Mouse (Mus musculus): ENCODE measurements around the gene Casz1.

Casz1 gene

DNA sequence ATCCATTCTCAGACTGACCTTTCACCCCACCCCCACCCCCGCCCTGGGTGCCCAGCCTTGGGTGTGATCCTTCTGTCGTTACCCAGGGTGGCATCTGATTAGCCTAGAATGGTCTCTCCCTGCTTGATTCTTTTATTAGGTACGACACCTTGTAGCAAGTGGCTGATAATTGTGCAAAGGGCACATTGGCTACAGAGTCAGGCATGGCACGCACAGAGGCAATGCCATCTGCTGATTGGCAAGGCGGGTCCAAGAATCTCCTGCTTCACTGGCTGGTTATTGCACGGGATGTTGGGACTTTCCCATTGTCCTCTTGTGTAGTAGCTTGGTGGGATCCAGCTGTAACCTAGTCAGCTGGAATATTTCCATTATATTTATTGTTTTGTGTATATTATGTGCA, 33.4 kb downstream of the Casz1 start:
- DNase-seq (ENCODE audit: extremely low read depth, insufficient read length, low spot score), result no peak

DNA sequence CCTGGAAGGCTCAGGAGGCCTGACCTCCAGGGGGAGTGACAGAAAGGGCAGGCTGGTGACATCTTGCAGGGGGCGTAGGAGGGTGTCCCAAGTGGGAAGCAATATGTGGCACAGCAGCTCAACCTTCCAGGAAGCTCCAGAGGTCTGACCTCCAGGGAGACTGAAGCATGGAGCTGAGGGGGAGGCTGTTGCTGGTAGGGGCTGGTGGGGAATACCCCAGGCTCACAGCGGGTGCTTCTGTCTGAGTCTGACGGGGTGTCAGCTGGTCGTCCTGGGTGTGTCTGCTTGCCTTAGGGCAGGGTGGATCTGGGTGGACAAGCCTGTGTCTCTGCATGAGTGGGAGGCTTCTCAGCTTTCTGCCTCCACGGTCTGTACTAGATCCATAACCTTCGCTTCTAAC, 38.1 kb downstream of the Casz1 start:
- DNase-seq (ENCODE audit: extremely low read depth, insufficient read length, low spot score), result no peak

- DNase-seq (ENCODE audit: extremely low read depth, insufficient read length, low spot score), result no peak
These were observed 40.7 kb downstream of the Casz1 start for GRCm38 (mm10) chr4:148844921-148845320.

DNA sequence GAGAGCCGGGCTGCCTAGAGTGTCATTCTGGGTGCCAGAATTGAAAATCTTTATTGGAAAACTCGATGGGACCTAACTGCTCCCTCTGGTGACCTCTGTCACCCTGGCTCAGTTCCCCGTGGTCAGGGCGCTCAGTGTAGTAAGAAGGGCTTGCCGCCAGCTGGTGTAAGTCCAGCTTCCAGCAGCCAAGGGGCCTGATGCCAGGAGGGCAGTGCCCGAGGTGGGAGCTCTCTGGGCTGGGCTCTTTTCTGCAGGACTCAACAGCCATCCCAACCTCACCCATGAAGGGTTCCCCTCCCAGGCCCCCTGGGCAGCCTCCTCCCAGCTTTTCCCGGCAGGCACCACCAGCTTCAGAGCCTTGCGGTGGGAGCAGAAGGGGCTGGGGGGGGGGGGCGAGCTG, 42.0 kb downstream of the Casz1 start:
- DNase-seq (ENCODE audit: extremely low read depth, insufficient read length, low spot score), result peak; percentile 32

GRCm38 (mm10) chr4:148846724-148847123, 42.5 kb downstream of the Casz1 start:
- DNase-seq (ENCODE audit: extremely low read depth, insufficient read length, low spot score), result no peak

DNA sequence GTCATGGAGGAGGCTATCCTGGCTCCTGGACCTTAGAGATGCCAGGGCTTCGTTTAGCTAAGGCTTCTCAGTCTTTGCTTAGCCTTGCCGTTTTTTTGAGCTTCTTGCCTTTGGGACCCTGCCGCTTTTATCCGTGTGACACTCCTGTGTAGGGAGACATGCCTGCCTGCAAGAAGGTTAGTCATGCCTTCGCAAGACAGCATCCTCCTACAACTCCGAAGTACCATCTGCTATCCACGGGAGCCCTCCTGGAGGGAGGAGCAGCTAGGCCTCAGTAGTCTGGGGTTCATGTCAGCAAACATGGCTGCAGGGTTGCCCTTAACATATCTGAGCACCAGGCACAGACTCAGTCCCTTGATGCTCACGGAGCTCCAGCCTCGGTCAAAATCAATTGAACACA, 43.4 kb downstream of the Casz1 start:
- DNase-seq (ENCODE audit: extremely low read depth, insufficient read length, low spot score), result no peak

- no peak for DNase-seq (ENCODE audit: extremely low read depth, insufficient read length, low spot score)
These were observed 45.2 kb downstream of the Casz1 start for GRCm38 (mm10) chr4:148849437-148849836.

GRCm38 (mm10) chr4:148853057-148853456, 48.8 kb downstream of the Casz1 start:
- no peak for DNase-seq (ENCODE audit: extremely low read depth, insufficient read length, low spot score)

GRCm38 (mm10) chr4:148854093-148854492, 49.9 kb downstream of the Casz1 start:
- no peak for DNase-seq (ENCODE audit: extremely low read depth, insufficient read length, low spot score)

DNA sequence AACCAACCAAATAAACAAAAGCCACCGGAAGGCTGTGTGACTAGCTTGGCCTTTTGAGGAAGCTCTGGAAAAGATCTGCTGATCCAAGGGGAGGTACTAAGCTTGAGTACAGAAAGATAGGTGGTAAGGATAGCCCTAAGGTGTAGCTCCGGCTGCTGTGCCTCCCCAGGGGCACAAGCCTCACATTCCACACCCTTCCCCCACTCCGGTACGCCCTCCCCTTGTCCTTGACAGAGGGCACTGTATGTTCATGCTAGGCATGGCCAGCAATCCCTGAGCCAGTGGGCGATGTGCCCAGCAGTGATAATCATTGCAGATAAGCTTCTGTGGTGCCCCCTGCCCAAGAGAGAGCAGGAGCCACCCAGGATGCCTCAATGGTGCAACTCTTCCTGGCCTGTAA, 51.3 kb downstream of the Casz1 start:
- no peak for DNase-seq (ENCODE audit: extremely low read depth, insufficient read length, low spot score)

GRCm38 (mm10) chr4:148856216-148856615, 52.0 kb downstream of the Casz1 start:
- DNase-seq (ENCODE audit: extremely low read depth, insufficient read length, low spot score), result no peak

DNA sequence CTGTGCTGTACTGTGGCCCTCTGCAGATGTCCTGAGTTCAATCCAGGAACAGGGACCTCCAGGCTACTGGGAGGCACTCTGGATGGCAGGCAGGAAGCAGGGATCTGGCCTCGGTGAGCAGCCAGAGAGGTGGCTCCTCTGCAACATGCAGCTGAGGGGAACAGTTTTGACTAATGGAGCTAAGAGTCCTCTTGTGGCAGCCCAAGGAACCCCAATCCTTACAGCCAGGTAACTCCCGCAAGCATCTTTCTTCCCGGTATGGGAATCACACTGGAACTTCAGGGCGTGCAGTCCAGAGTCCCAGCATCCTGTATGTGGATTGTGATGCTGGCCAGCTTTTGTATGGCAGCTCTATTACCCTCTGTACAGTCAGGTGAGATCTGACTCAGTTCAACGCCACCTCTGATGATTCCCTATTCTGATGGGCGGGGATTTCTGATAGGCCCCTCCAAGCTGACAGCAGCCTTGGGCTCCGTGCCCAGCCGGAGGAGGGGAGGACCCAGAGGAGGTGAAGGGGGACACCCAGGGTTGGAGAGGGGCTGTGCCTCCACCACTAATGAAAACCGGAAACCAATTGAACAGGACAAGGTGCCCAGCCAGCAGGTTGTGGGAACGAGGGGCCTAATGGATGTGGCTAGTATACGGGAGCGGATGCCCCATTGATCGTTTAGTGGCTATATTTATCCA, 53.3 kb downstream of the Casz1 start:
- DNase-seq (ENCODE audit: extremely low read depth, insufficient read length, low spot score), result no peak

DNA sequence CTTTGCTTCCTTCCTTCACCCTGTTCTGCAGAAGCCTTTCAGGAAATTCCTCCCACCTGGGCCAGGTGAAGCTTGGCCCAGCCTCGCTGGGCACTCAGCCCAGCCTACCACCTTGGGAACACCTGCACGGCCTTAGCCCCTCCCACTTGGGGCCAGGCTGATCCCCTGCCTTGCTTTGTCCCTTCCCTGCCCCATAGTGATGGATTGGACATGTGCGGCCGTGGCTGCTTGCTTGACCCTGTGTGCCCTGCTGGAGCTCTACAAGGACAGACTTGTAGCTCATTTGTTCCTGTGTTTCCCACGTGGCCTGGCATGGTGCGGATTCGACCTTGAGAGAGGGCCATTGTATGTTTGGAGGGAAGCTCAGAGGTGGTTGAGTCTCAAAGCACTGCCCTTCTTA, 54.0 kb downstream of the Casz1 start:
- no peak for DNase-seq (ENCODE audit: extremely low read depth, insufficient read length, low spot score)

DNA sequence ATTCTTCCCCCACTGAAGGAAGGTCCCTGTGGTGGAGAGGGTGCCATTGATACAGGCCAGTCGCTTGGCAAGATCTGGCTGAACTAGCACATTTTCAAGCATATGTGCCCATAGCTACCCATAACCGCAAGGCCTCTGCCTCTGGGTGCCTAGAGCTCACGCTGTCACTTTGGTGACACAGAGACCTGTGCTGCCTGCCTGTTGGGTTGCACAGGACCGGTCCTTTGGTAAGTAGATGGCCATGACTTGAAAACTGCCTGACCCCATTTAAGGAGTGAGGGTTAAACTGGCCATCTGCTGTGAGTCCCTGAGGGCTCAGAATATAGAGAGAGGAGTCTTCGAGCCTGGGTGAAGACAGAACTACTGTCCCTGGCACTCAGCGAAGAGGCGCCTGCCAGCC, 55.2 kb downstream of the Casz1 start:
- DNase-seq (ENCODE audit: extremely low read depth, insufficient read length, low spot score), result no peak

DNA sequence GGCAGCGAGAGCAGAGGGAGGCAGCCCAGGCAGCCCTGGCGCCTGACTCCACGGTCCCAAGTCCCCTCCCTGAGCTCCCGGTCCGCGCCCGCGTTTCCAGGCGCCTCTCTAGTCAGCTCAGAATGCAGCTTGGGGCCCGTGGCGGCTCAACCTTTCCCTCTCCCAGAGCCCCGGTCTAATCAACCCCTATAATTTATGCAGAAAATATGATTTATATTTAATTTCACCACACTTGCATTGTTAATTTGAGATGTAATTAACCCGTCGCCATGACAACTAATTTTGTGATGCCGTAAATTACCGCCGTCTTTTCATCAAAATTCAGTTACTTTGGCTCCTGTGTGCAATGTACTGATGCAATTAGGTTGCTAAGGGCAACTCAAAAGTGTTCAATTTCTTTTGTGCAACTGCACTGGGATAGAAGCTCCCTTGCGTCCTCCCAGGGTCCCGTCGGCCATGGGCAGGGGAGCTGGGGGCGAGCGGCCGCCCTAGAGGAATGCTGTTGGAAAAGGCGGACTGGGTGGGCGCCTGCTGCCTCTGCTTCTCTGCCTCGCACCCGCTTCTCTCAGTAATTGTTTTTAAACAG, 55.8 kb downstream of the Casz1 start:
- no peak for DNase-seq (ENCODE audit: extremely low read depth, insufficient read length, low spot score)

DNA sequence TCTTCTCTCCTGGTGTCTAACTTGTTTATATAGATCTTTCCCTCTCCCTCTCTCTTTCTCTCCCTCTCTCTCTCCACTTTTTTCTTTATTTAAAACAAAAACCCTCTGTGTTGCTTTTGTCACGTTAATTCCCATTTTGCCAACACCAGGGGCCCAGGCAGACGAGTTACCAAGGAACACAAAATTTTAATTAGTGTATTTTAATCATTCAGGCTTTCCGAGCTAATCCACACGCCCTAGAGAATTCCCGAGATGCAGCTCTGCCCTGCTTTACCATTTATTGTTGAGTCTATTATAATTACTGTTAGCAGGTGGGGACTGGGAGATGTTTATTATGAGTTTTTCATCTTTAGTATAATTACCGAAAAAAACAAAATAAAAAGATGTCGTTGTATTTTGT, 56.4 kb downstream of the Casz1 start:
- no peak for DNase-seq (ENCODE audit: extremely low read depth, insufficient read length, low spot score)

- DNase-seq (ENCODE audit: extremely low read depth, insufficient read length, low spot score), result no peak
These were observed 62.7 kb downstream of the Casz1 start for GRCm38 (mm10) chr4:148866812-148867470.

DNA sequence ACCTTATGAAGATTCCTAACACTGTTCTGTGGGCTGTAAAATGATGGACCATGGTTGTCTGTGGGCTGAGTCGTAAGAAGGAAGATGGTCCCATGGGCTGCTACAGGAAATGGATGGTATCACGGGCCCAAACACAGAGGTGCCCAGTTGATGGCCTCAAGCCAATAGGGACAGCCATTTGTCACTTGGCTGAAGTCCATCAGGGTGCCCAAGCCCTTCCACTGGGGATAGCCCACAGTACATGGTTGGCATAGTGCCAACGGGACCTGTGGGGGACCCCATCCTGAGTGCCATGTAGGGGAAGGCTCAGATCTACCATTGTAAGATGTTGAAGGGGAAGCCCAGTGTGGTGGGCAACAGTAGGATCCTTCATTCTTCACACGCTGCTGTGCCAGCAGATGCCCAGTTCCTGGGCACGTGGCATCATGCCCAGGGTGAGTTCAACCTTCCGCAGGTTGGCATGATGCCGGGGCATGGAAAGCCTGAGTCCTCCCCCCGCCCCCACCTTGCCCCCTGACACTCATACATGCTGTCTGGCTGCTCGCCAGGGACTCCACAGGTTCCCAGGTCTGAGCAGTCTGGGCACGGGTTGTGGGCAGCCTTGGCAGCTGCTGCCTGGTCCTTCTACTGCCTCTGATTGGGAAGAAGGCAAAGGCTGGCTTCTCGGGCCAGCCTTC, 63.6 kb downstream of the Casz1 start:
- DNase-seq (ENCODE audit: extremely low read depth, insufficient read length, low spot score), result peak; percentile 88

- DNase-seq (ENCODE audit: extremely low read depth, insufficient read length, low spot score), result peak; percentile 81
These were observed 65.3 kb downstream of the Casz1 start for GRCm38 (mm10) chr4:148869566-148869965.

DNA sequence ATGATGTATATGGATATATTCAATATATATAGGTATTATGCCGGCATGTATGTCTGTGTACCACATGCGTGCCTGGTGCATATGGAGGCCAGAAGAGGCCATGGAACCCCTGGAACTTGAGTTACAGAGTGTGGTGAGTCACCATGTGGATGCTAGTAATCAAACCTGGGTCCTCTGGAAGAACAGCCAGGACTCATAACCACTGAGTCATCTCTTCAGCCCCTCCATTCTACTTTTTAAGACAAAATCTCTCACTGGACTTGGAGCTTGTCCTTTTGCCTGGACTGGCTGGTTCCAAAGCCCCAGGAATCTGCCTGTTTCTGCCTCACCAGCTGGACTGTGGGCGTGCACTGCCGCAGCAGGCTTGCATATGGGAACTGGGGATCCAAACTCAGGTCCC, 66.3 kb downstream of the Casz1 start:
- DNase-seq (ENCODE audit: extremely low read depth, insufficient read length, low spot score), result peak; percentile 52

GRCm38 (mm10) chr4:148871751-148872334, 67.6 kb downstream of the Casz1 start:
- peak; percentile 88 for DNase-seq (ENCODE audit: extremely low read depth, insufficient read length, low spot score)

Measured in 3134 (cell line).